Mouse (Mus musculus): ENCODE results near the gene D130043K22Rik. TPM values are rescaled to one million over a fixed set of nuclear protein-coding genes. Genes with fewer than 3 reads are reported as not detected.

Gene D130043K22Rik
- polyA plus RNA-seq, 1 experiment from 2014 or later, result 0.78 TPM

- peaks cover 56% of the 10 kb centered on the region for H3K36me3 ChIP-seq
- DNase-seq (ENCODE audit: low spot score), result no peak
- no peaks in the 10 kb centered on the region for H3K4me1 ChIP-seq (replicated peaks)
- no peaks in the 10 kb centered on the region for H3K9me3 ChIP-seq
- WGBS, result 71% methylated on average over 13 of the region's 13 CpGs
- no peak overlapping the region for H3K4me3 ChIP-seq
- H3K27ac ChIP-seq, result no peak overlapping the region
- H3K27me3 ChIP-seq (ENCODE audit: insufficient read depth, poor library complexity, severe bottlenecking), result no peaks in the 10 kb centered on the region
Observed at GRCm38 (mm10) chr13:24915831-24916230, 70.9 kb downstream of the D130043K22Rik start.

GRCm38 (mm10) chr13:24920333-24920977 lies 75.5 kb downstream of the D130043K22Rik start:
- no peak overlapping the region for H3K27ac ChIP-seq
- no peaks in the 10 kb centered on the region for H3K27me3 ChIP-seq (ENCODE audit: insufficient read depth, poor library complexity, severe bottlenecking)
- H3K36me3 ChIP-seq, result peaks cover 51% of the 10 kb centered on the region
- no peak overlapping the region for H3K4me3 ChIP-seq
- DNase-seq (ENCODE audit: low spot score), result peak; percentile 29
- no peaks in the 10 kb centered on the region for H3K9me3 ChIP-seq
- H3K4me1 ChIP-seq (replicated peaks), result no peaks in the 10 kb centered on the region
- WGBS, result 28% methylated on average over 5 of the region's 5 CpGs

- H3K4me1 ChIP-seq (replicated peaks), result no peaks in the 10 kb centered on the region
- DNase-seq (ENCODE audit: low spot score), result no peak
- no peaks in the 10 kb centered on the region for H3K9me3 ChIP-seq
- H3K36me3 ChIP-seq, result peaks cover 55% of the 10 kb centered on the region
- no peak overlapping the region for H3K4me3 ChIP-seq
- WGBS, result 85% methylated on average over 6 of the region's 6 CpGs
- no peaks in the 10 kb centered on the region for H3K27me3 ChIP-seq (ENCODE audit: insufficient read depth, poor library complexity, severe bottlenecking)
- H3K27ac ChIP-seq, result no peak overlapping the region
Observed at GRCm38 (mm10) chr13:24921281-24921680, 76.3 kb downstream of the D130043K22Rik start.

GRCm38 (mm10) chr13:24923991-24924390 lies 79.1 kb downstream of the D130043K22Rik start:
- no peaks in the 10 kb centered on the region for H3K27me3 ChIP-seq (ENCODE audit: insufficient read depth, poor library complexity, severe bottlenecking)
- H3K27ac ChIP-seq, result no peak overlapping the region
- H3K4me1 ChIP-seq (replicated peaks), result no peaks in the 10 kb centered on the region
- peaks cover 36% of the 10 kb centered on the region for H3K36me3 ChIP-seq
- H3K4me3 ChIP-seq, result no peak overlapping the region
- DNase-seq (ENCODE audit: low spot score), result no peak
- 92% methylated on average over 5 of the region's 5 CpGs for WGBS
- no peaks in the 10 kb centered on the region for H3K9me3 ChIP-seq

GRCm38 (mm10) chr13:24930591-24930990 lies 85.7 kb downstream of the D130043K22Rik start:
- H3K27ac ChIP-seq, result no peak overlapping the region
- no peaks in the 10 kb centered on the region for H3K27me3 ChIP-seq (ENCODE audit: insufficient read depth, poor library complexity, severe bottlenecking)
- H3K9me3 ChIP-seq, result no peaks in the 10 kb centered on the region
- no peaks in the 10 kb centered on the region for H3K4me1 ChIP-seq (replicated peaks)
- H3K4me3 ChIP-seq, result no peak overlapping the region
- no peak for DNase-seq (ENCODE audit: low spot score)
- peaks cover 12% of the 10 kb centered on the region for H3K36me3 ChIP-seq

GRCm38 (mm10) chr13:24933199-24933598 lies 88.3 kb downstream of the D130043K22Rik start:
- H3K9me3 ChIP-seq, result no peaks in the 10 kb centered on the region
- H3K27me3 ChIP-seq (ENCODE audit: insufficient read depth, poor library complexity, severe bottlenecking), result peaks cover 2% of the 10 kb centered on the region; the same call in 1 of the 2 replicates
- H3K4me3 ChIP-seq, result no peak overlapping the region
- peaks cover 20% of the 10 kb centered on the region for H3K4me1 ChIP-seq (replicated peaks)
- no peak for DNase-seq (ENCODE audit: low spot score)
- 92% methylated on average over 7 of the region's 7 CpGs for WGBS
- peaks cover 8% of the 10 kb centered on the region; the same call in 1 of the 2 replicates for H3K36me3 ChIP-seq
- H3K27ac ChIP-seq, result no peak overlapping the region

- peak overlapping the region; percentile 63 for H3K4me3 ChIP-seq
- no peaks in the 10 kb centered on the region for H3K9me3 ChIP-seq
- peaks cover 8% of the 10 kb centered on the region; the same call in 1 of the 2 replicates for H3K36me3 ChIP-seq
- peak overlapping the region; percentile 91 for H3K27ac ChIP-seq
- 63% methylated on average over 5 of the region's 5 CpGs for WGBS
- peaks cover 6% of the 10 kb centered on the region; the same call in 1 of the 2 replicates for H3K27me3 ChIP-seq (ENCODE audit: insufficient read depth, poor library complexity, severe bottlenecking)
- peaks cover 26% of the 10 kb centered on the region for H3K4me1 ChIP-seq (replicated peaks)
- DNase-seq (ENCODE audit: low spot score), result no peak
Observed at GRCm38 (mm10) chr13:24936772-24937107, 91.8 kb downstream of the D130043K22Rik start.

GRCm38 (mm10) chr13:24937108-24937838 lies 92.3 kb downstream of the D130043K22Rik start, which contains the start of gene Aldh5a1:
TSS of gene Aldh5a1 (minus strand) at chr13:24937661.
- peak within 1 kb of the TSS; percentile 91 for H3K27ac ChIP-seq
- H3K27me3 ChIP-seq (ENCODE audit: insufficient read depth, poor library complexity, severe bottlenecking), result peaks cover 6% of the 10 kb centered on the region; the same call in 1 of the 2 replicates
- WGBS, result under 1% methylated on average over 75 of the region's 75 CpGs
- peaks cover 8% of the 10 kb centered on the region; the same call in 1 of the 2 replicates for H3K36me3 ChIP-seq
- H3K4me3 ChIP-seq, result peak within 1 kb of the TSS; percentile 63
- peaks cover 26% of the 10 kb centered on the region for H3K4me1 ChIP-seq (replicated peaks)
- DNase-seq (ENCODE audit: low spot score), result peak; percentile 84
- no peaks in the 10 kb centered on the region for H3K9me3 ChIP-seq

- H3K4me1 ChIP-seq (replicated peaks), result peaks cover 30% of the 10 kb centered on the region
- H3K27me3 ChIP-seq (ENCODE audit: insufficient read depth, poor library complexity, severe bottlenecking), result peaks cover 6% of the 10 kb centered on the region; the same call in 1 of the 2 replicates
- 22% methylated on average over 12 of the region's 12 CpGs for WGBS
- H3K4me3 ChIP-seq, result peak overlapping the region; percentile 63
- peaks cover 8% of the 10 kb centered on the region; the same call in 1 of the 2 replicates for H3K36me3 ChIP-seq
- no peaks in the 10 kb centered on the region for H3K9me3 ChIP-seq
- no peak for DNase-seq (ENCODE audit: low spot score)
- H3K27ac ChIP-seq, result peak overlapping the region; percentile 91
Observed at GRCm38 (mm10) chr13:24937839-24938166, 92.9 kb downstream of the D130043K22Rik start.

GRCm38 (mm10) chr13:24938683-24939082 lies 93.7 kb downstream of the D130043K22Rik start:
- Histone ChIP-seq H3K27me3 (ENCODE audit: insufficient read depth, poor library complexity, severe bottlenecking) (peaks cover 6% of the 10 kb centered on the region; the same call in 1 of the 2 replicates), H3K4me3 (no peak overlapping the region), H3K27ac (no peak overlapping the region), H3K9me3 (no peaks in the 10 kb centered on the region), H3K36me3 (peaks cover 8% of the 10 kb centered on the region; the same call in 1 of the 2 replicates), H3K4me1 (replicated peaks) (peaks cover 31% of the 10 kb centered on the region)
- DNase-seq (ENCODE audit: low spot score), result peak; percentile 69
- WGBS, result 30% methylated on average over 9 of the region's 9 CpGs

GRCm38 (mm10) chr13:24939472-24939871 lies 94.5 kb downstream of the D130043K22Rik start:
- Histone ChIP-seq H3K9me3 (no peaks in the 10 kb centered on the region), H3K4me3 (no peak overlapping the region), H3K36me3 (peaks cover 5% of the 10 kb centered on the region; the same call in 1 of the 2 replicates), H3K27me3 (ENCODE audit: insufficient read depth, poor library complexity, severe bottlenecking) (peaks cover 6% of the 10 kb centered on the region; the same call in 1 of the 2 replicates), H3K27ac (no peak overlapping the region), H3K4me1 (replicated peaks) (peaks cover 31% of the 10 kb centered on the region)
- no peak for DNase-seq (ENCODE audit: low spot score)
- WGBS, result 81% methylated on average over 9 of the region's 9 CpGs

GRCm38 (mm10) chr13:24942512-24943282 lies 97.8 kb downstream of the D130043K22Rik start, which contains the start of gene Gpld1:
TSS of gene Gpld1 (plus strand) at chr13:24943152.
- no peaks in the 10 kb centered on the region for H3K9me3 ChIP-seq
- H3K27me3 ChIP-seq (ENCODE audit: insufficient read depth, poor library complexity, severe bottlenecking), result peaks cover 6% of the 10 kb centered on the region; the same call in 1 of the 2 replicates
- 55% methylated on average over 17 of the region's 17 CpGs for WGBS
- no peaks in the 10 kb centered on the region for H3K36me3 ChIP-seq
- no peak within 1 kb of the TSS for H3K27ac ChIP-seq
- peaks cover 16% of the 10 kb centered on the region for H3K4me1 ChIP-seq (replicated peaks)
- DNase-seq (ENCODE audit: low spot score), result no peak
- H3K4me3 ChIP-seq, result no peak within 1 kb of the TSS

Data from hindbrain, embryonic 10.5 days (tissue).